Mouse (Mus musculus): ENCODE results near the gene Ociad1. TPM values are rescaled to one million over a fixed set of nuclear protein-coding genes. Genes with fewer than 3 reads are reported as not detected.

The Ociad1 gene
- polyA plus RNA-seq, 1 experiment from 2014 or later: 148 TPM

DNA sequence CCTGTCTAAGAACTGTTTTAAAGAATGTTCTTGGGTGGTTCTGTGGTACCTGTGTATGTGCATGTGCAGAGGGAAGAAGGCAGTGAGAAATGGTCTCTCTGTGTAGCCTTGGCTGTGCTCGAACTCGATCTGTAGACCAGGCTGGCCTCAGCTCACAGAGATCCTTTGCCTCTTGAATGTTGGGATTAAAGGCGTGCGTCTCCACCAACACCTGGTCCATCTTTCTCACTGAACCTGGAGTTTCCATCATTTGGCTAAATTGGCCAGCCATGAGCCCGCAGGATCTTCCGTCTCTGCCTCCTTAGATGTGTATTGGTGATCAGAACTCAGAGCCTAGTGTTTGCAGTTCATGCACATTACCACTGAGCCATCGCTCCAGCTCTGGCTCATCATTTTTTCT lies 2.4 kb downstream of the Ociad1 start:
- no peak for ATAC-seq (replicated peaks; ENCODE audit: low FRiP score, low TSS enrichment, low read depth)
- no peak overlapping the region for H3K9ac ChIP-seq (ENCODE audit: low read length)
- 93% methylated on average over 7 of the region's 7 CpGs for WGBS

DNA sequence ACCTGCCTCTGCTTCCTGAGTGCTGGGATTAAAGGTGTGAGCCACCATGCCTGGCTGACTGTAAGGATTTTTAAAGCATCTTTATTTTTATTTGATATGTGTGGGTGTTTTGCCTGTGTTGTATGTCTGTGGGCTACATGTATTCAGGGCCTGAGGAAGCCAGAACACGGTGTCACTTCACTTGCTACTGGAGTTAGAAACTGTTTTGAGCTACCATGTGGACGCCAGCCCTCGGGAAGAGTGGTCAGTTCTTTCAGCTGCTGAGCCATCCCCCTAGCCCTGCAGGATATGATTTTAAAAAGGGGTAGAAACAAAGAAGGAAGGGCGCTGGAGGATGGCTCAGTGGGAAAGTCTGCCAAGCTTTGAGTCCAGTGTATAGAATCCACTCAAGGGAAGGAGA lies 3.3 kb downstream of the Ociad1 start:
- Histone ChIP-seq H3K36me3 (ENCODE audit: control insufficient read depth, insufficient read depth, low read length) (peaks cover 53% of the 10 kb centered on the region), H3K9ac (ENCODE audit: low read length) (no peak overlapping the region), H3K4me3 (ENCODE audit: low read depth, low read length) (no peak overlapping the region), H3K27me3 (replicated peaks; ENCODE audit: control insufficient read depth, insufficient read depth, low read length) (no peaks in the 10 kb centered on the region), H3K9me3 (ENCODE audit: control insufficient read depth, low read length) (no peaks in the 10 kb centered on the region), H3K4me2 (ENCODE audit: low read length) (no peak overlapping the region), H3K4me1 (replicated peaks; ENCODE audit: control insufficient read depth, insufficient read depth, low read length) (0 out of 2 replicates have a peak, but pooled peaks cover 4% of the 10 kb centered on the region), H3K27ac (ENCODE audit: low read depth) (no peak overlapping the region)
- DNase-seq (ENCODE audit: low spot score) (no peak), ATAC-seq (replicated peaks; ENCODE audit: low FRiP score, low TSS enrichment, low read depth) (no peak)
- WGBS: 92% methylated on average over 4 of the region's 4 CpGs

More for the DNA sequence above, 2.4 kb downstream of the Ociad1 start:
- peaks cover 45% of the 10 kb centered on the region for H3K36me3 ChIP-seq (ENCODE audit: control insufficient read depth, insufficient read depth, low read length)
- DNase-seq (ENCODE audit: low spot score): no peak
- no peak overlapping the region for H3K4me2 ChIP-seq (ENCODE audit: low read length)
- H3K27me3 ChIP-seq (replicated peaks; ENCODE audit: control insufficient read depth, insufficient read depth, low read length): no peaks in the 10 kb centered on the region
- H3K4me1 ChIP-seq (replicated peaks; ENCODE audit: control insufficient read depth, insufficient read depth, low read length): 0 out of 2 replicates have a peak, but pooled peaks cover 4% of the 10 kb centered on the region
- no peak overlapping the region for H3K27ac ChIP-seq (ENCODE audit: low read depth)
- no peaks in the 10 kb centered on the region for H3K9me3 ChIP-seq (ENCODE audit: control insufficient read depth, low read length)
- H3K4me3 ChIP-seq (ENCODE audit: low read depth, low read length): no peak overlapping the region

DNA sequence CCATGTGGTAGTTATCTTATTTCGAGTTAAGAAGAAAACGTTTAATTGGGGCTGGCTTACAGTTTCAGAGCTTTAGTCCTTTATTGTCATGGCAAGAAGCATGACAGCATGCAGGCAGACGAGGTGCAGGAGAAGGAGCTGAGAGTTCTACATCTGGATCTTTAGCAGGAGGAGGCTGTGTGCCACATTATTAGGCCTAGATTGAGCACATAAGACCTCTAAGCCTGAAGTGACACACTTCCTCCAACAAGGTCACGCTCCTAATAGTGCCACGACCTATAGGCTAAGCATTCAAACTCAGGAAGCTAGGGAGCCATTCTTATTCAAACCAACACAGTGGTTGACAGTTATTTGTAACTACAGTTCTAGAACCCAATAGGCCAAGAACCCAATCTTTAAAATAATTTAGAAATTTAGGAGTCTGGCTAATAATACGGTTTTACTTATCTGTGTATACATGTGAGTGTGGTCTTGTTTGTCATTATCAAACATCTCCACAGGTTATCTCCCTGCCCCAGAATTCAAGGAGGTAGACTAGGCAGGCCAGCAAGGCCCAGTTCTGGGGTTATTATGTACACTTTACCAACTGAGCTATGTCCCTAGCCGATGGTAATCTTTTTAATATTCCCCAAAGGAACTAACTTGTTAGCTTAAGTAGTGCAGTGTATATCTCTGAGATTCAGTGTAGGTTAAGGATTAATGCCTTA lies 9.2 kb downstream of the Ociad1 start:
- Histone ChIP-seq H3K27ac (ENCODE audit: low read depth) (no peak overlapping the region), H3K4me3 (ENCODE audit: low read depth, low read length) (no peak overlapping the region), H3K36me3 (ENCODE audit: control insufficient read depth, insufficient read depth, low read length) (peaks cover 86% of the 10 kb centered on the region), H3K27me3 (replicated peaks; ENCODE audit: control insufficient read depth, insufficient read depth, low read length) (no peaks in the 10 kb centered on the region), H3K9me3 (ENCODE audit: control insufficient read depth, low read length) (no peaks in the 10 kb centered on the region), H3K4me1 (replicated peaks; ENCODE audit: control insufficient read depth, insufficient read depth, low read length) (no peaks in the 10 kb centered on the region), H3K4me2 (ENCODE audit: low read length) (no peak overlapping the region), H3K9ac (ENCODE audit: low read length) (no peak overlapping the region)
- ATAC-seq (replicated peaks; ENCODE audit: low FRiP score, low TSS enrichment, low read depth): no peak
- no peak for DNase-seq (ENCODE audit: low spot score)
- 87% methylated on average over 7 of the region's 7 CpGs for WGBS

DNA sequence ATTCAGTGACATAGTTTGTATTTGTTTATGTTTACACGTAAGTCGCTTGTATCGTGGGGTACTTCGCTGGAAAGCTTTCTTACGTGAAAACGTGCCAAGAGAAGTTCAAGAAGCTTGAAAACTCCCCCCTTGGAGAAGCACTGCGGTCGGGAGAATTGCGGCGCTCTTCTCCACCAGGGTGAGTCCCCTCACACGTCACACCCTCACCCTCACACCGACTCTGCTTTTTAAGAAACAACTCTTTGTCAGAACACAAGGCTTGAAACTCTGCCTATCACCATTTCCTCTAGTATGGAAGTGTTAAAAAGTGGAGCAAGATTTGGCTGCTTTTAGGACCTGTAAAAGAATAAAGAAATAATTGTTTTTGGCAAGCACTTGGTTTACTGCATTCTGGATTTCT lies 11.9 kb downstream of the Ociad1 start:
- H3K9ac ChIP-seq (ENCODE audit: low read length): no peak overlapping the region
- H3K4me2 ChIP-seq (ENCODE audit: low read length): no peak overlapping the region
- DNase-seq (ENCODE audit: low spot score) (no peak), ATAC-seq (replicated peaks; ENCODE audit: low FRiP score, low TSS enrichment, low read depth) (no peak)
- no peaks in the 10 kb centered on the region for H3K9me3 ChIP-seq (ENCODE audit: control insufficient read depth, low read length)
- H3K27me3 ChIP-seq (replicated peaks; ENCODE audit: control insufficient read depth, insufficient read depth, low read length): no peaks in the 10 kb centered on the region
- H3K4me1 ChIP-seq (replicated peaks; ENCODE audit: control insufficient read depth, insufficient read depth, low read length): no peaks in the 10 kb centered on the region
- peaks cover 89% of the 10 kb centered on the region for H3K36me3 ChIP-seq (ENCODE audit: control insufficient read depth, insufficient read depth, low read length)
- no peak overlapping the region for H3K4me3 ChIP-seq (ENCODE audit: low read depth, low read length)
- no peak overlapping the region for H3K27ac ChIP-seq (ENCODE audit: low read depth)
- WGBS: 86% methylated on average over 12 of the region's 12 CpGs

DNA sequence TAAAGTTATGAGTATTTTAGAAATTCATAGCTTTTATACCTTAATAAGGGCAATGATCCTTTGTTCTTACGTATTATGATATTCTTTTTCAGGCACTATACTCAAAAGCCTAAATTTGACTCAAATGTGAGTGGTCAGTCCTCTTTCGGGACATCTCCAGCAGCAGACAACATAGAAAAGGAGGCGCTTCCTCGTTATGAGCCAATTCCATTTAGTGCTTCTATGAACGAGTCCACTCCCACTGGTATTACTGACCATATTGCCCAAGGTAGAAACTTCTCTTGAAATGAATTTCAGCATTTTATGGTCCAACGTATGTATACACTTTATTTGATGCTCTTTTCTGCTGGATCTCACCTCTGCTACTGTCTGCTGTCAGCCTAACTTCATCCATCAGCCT lies 13.9 kb downstream of the Ociad1 start:
- no peak overlapping the region for H3K27ac ChIP-seq (ENCODE audit: low read depth)
- no peak for ATAC-seq (replicated peaks; ENCODE audit: low FRiP score, low TSS enrichment, low read depth)
- DNase-seq (ENCODE audit: low spot score): no peak
- H3K4me3 ChIP-seq (ENCODE audit: low read depth, low read length): no peak overlapping the region
- no peak overlapping the region for H3K9ac ChIP-seq (ENCODE audit: low read length)
- no peaks in the 10 kb centered on the region for H3K9me3 ChIP-seq (ENCODE audit: control insufficient read depth, low read length)
- no peaks in the 10 kb centered on the region for H3K27me3 ChIP-seq (replicated peaks; ENCODE audit: control insufficient read depth, insufficient read depth, low read length)
- H3K4me1 ChIP-seq (replicated peaks; ENCODE audit: control insufficient read depth, insufficient read depth, low read length): no peaks in the 10 kb centered on the region
- H3K4me2 ChIP-seq (ENCODE audit: low read length): no peak overlapping the region
- peaks cover 93% of the 10 kb centered on the region for H3K36me3 ChIP-seq (ENCODE audit: control insufficient read depth, insufficient read depth, low read length)
- WGBS: 96% methylated on average over 6 of the region's 6 CpGs

DNA sequence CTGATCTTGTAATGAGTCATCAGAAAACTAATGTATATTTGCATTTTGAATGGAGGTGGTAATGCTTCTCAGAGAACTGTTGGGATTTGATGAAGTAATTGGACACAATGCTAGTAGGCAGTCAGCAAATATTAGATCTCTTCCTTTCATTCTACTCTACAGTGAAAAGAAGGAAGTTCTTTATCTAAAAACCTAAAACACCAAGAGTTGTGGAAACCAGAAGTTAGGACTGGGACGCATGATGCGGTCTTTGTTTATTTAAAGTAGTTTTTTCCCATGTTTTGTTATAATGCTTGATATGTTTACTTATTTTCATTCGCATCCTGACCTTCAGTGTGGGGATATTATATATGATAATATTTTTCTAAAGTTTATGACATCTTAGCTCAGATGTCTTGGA lies 14.7 kb downstream of the Ociad1 start:
- no peaks in the 10 kb centered on the region for H3K4me1 ChIP-seq (replicated peaks; ENCODE audit: control insufficient read depth, insufficient read depth, low read length)
- no peak for ATAC-seq (replicated peaks; ENCODE audit: low FRiP score, low TSS enrichment, low read depth)
- H3K9ac ChIP-seq (ENCODE audit: low read length): no peak overlapping the region
- H3K4me2 ChIP-seq (ENCODE audit: low read length): no peak overlapping the region
- H3K27ac ChIP-seq (ENCODE audit: low read depth): no peak overlapping the region
- DNase-seq (ENCODE audit: low spot score): no peak
- peaks cover 93% of the 10 kb centered on the region for H3K36me3 ChIP-seq (ENCODE audit: control insufficient read depth, insufficient read depth, low read length)
- 92% methylated on average over 3 of the region's 3 CpGs for WGBS
- H3K27me3 ChIP-seq (replicated peaks; ENCODE audit: control insufficient read depth, insufficient read depth, low read length): no peaks in the 10 kb centered on the region
- no peaks in the 10 kb centered on the region for H3K9me3 ChIP-seq (ENCODE audit: control insufficient read depth, low read length)
- no peak overlapping the region for H3K4me3 ChIP-seq (ENCODE audit: low read depth, low read length)

DNA sequence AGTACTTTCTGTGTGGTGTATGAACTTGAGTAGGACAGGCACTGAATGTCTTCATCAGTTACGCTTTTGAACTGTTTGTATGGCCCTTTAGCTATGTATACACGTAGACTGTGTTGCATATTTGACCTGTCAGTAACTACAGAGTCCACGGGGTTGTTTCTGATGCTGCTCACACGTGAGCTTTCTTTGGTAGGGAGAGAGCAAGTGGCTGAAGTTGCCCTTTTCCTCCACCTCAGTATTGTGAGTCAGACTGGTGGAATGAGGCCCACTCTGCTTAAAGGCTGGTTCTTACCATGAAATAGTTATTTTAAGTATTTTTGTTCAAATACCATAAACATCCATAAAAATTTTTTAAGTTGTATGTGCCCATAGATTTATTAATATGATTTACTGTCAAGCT lies 16.9 kb downstream of the Ociad1 start:
- no peak overlapping the region for H3K4me3 ChIP-seq (ENCODE audit: low read depth, low read length)
- DNase-seq (ENCODE audit: low spot score): no peak
- no peak overlapping the region for H3K27ac ChIP-seq (ENCODE audit: low read depth)
- no peaks in the 10 kb centered on the region for H3K9me3 ChIP-seq (ENCODE audit: control insufficient read depth, low read length)
- peaks cover 97% of the 10 kb centered on the region for H3K36me3 ChIP-seq (ENCODE audit: control insufficient read depth, insufficient read depth, low read length)
- WGBS: 86% methylated on average over 4 of the region's 4 CpGs
- H3K4me1 ChIP-seq (replicated peaks; ENCODE audit: control insufficient read depth, insufficient read depth, low read length): no peaks in the 10 kb centered on the region
- H3K27me3 ChIP-seq (replicated peaks; ENCODE audit: control insufficient read depth, insufficient read depth, low read length): no peaks in the 10 kb centered on the region
- no peak overlapping the region for H3K9ac ChIP-seq (ENCODE audit: low read length)
- H3K4me2 ChIP-seq (ENCODE audit: low read length): no peak overlapping the region
- ATAC-seq (replicated peaks; ENCODE audit: low FRiP score, low TSS enrichment, low read depth): no peak

DNA sequence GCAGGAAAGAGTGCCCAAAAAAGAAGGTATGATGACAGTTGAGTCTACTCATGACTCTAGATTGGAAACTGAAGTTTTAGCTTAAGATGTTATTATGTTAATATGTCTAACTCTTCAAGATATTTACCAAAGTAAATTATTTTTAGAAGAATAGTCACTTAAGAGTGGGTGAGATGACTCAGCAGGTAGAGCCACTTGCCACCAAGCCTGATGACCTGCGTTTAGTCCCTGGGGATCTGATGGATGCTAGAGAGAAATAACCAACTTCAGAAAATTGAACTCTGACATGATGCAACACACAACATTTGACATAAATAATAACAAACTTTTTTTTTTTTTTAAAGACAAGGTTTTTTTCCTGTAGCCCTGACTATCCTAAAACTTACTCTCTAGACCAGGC lies 17.8 kb downstream of the Ociad1 start:
- Histone ChIP-seq H3K27me3 (replicated peaks; ENCODE audit: control insufficient read depth, insufficient read depth, low read length) (no peaks in the 10 kb centered on the region), H3K9ac (ENCODE audit: low read length) (no peak overlapping the region), H3K4me2 (ENCODE audit: low read length) (no peak overlapping the region), H3K27ac (ENCODE audit: low read depth) (no peak overlapping the region), H3K4me3 (ENCODE audit: low read depth, low read length) (no peak overlapping the region), H3K4me1 (replicated peaks; ENCODE audit: control insufficient read depth, insufficient read depth, low read length) (no peaks in the 10 kb centered on the region), H3K36me3 (ENCODE audit: control insufficient read depth, insufficient read depth, low read length) (peaks cover 94% of the 10 kb centered on the region), H3K9me3 (ENCODE audit: control insufficient read depth, low read length) (no peaks in the 10 kb centered on the region)
- 91% methylated on average over 1 of the region's 1 CpGs for WGBS
- no peak for ATAC-seq (replicated peaks; ENCODE audit: low FRiP score, low TSS enrichment, low read depth)
- DNase-seq (ENCODE audit: low spot score): no peak

DNA sequence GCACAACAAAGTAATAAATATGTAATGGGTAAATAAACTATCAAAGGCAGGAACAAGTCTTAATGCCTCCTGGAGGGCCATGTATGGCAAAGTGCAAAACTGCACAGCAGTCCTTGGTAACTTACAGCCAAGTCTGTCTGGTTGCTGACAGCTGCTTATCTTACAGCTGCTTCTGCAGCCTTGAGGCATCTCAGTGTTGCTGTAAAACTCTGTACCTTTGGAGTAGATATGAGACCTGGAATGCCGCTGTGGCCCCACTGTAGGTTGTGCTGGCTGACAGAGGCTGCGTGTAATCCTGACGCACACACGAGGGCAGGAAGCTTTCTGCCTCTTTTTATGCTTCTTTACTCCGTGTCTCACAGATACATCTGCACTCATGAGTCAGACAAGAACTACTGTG lies 18.9 kb downstream of the Ociad1 start:
- H3K9me3 ChIP-seq (ENCODE audit: control insufficient read depth, low read length): no peaks in the 10 kb centered on the region
- no peak overlapping the region for H3K4me2 ChIP-seq (ENCODE audit: low read length)
- H3K27me3 ChIP-seq (replicated peaks; ENCODE audit: control insufficient read depth, insufficient read depth, low read length): no peaks in the 10 kb centered on the region
- 90% methylated on average over 5 of the region's 5 CpGs for WGBS
- peak; percentile 51 for DNase-seq (ENCODE audit: low spot score)
- H3K9ac ChIP-seq (ENCODE audit: low read length): no peak overlapping the region
- no peaks in the 10 kb centered on the region for H3K4me1 ChIP-seq (replicated peaks; ENCODE audit: control insufficient read depth, insufficient read depth, low read length)
- ATAC-seq (replicated peaks; ENCODE audit: low FRiP score, low TSS enrichment, low read depth): no peak
- H3K36me3 ChIP-seq (ENCODE audit: control insufficient read depth, insufficient read depth, low read length): peaks cover 95% of the 10 kb centered on the region
- no peak overlapping the region for H3K27ac ChIP-seq (ENCODE audit: low read depth)
- no peak overlapping the region for H3K4me3 ChIP-seq (ENCODE audit: low read depth, low read length)

Measured in intestine, embryonic 14.5 days (tissue).